Mouse (Mus musculus) embryo, embryonic 11.5 days (tissue): ENCODE data around the gene Ccdc170.

ENCODE experiments used
- DNase-seq: peaks from one replicate; pipeline ENCODE4 v3.0.0-alpha.2; 2012; ENCODE audit warnings: low read depth, low spot score

Gene Ccdc170

GRCm38 (mm10) chr10:4520394-4521102 is 38.2 kb downstream of the Ccdc170 start:
- DNase-seq: no peak

- DNase-seq: no peak
These were observed 39.8 kb downstream of the Ccdc170 start for GRCm38 (mm10) chr10:4522116-4522515.

GRCm38 (mm10) chr10:4523078-4523477 is 40.8 kb downstream of the Ccdc170 start:
- no peak for DNase-seq

- DNase-seq: no peak
These were observed 45.7 kb downstream of the Ccdc170 start for GRCm38 (mm10) chr10:4528043-4528442.

GRCm38 (mm10) chr10:4530638-4531235 is 48.4 kb downstream of the Ccdc170 start:
- no peak for DNase-seq

GRCm38 (mm10) chr10:4531933-4532332 is 49.6 kb downstream of the Ccdc170 start:
- DNase-seq: no peak

- no peak for DNase-seq
These were observed 50.4 kb downstream of the Ccdc170 start for GRCm38 (mm10) chr10:4532731-4533130.

- no peak for DNase-seq
These were observed 51.6 kb downstream of the Ccdc170 start for GRCm38 (mm10) chr10:4533873-4534272.

GRCm38 (mm10) chr10:4545550-4545949 is 63.2 kb downstream of the Ccdc170 start:
- DNase-seq: no peak

- DNase-seq: no peak
These were observed 71.3 kb downstream of the Ccdc170 start for GRCm38 (mm10) chr10:4553442-4554119.

GRCm38 (mm10) chr10:4556842-4557377 is 74.6 kb downstream of the Ccdc170 start:
- no peak for DNase-seq

- DNase-seq: no peak
These were observed 76.8 kb downstream of the Ccdc170 start for GRCm38 (mm10) chr10:4559132-4559531.

GRCm38 (mm10) chr10:4565148-4565547 is 82.8 kb downstream of the Ccdc170 start:
- DNase-seq: no peak

GRCm38 (mm10) chr10:4570778-4571177 is 88.5 kb downstream of the Ccdc170 start:
- DNase-seq: no peak

- no peak for DNase-seq
These were observed 89.0 kb downstream of the Ccdc170 start for GRCm38 (mm10) chr10:4571304-4571703.

GRCm38 (mm10) chr10:4581905-4582304 is 99.6 kb downstream of the Ccdc170 start:
- DNase-seq: no peak

GRCm38 (mm10) chr10:4586691-4587090 is 104.4 kb downstream of the Ccdc170 start:
- no peak for DNase-seq

- no peak for DNase-seq
These were observed 107.3 kb downstream of the Ccdc170 start for GRCm38 (mm10) chr10:4589576-4589975.

- DNase-seq: no peak
These were observed 108.7 kb downstream of the Ccdc170 start for GRCm38 (mm10) chr10:4590956-4591355.

GRCm38 (mm10) chr10:4593828-4594227 is 111.5 kb downstream of the Ccdc170 start:
- DNase-seq: no peak

- no peak for DNase-seq
These were observed 114.9 kb downstream of the Ccdc170 start for GRCm38 (mm10) chr10:4597211-4597610.

GRCm38 (mm10) chr10:4598244-4598842 is 116.0 kb downstream of the Ccdc170 start:
- peak; percentile 27 for DNase-seq
